Mouse (Mus musculus) hindbrain, postnatal 0 days (tissue): ENCODE measurements around the gene Ap2a2. TPM values are rescaled to one million over a fixed set of nuclear protein-coding genes. Genes with fewer than 3 reads are reported as not detected.

ENCODE experiments used
- ATAC-seq: fragments of 200-750 bp; cut with Nextera tagmentation; 2 replicates; pipeline ENCODE4 v1.8.0; 2017; ENCODE audit warnings: mild to moderate bottlenecking, moderate TSS enrichment, moderate library complexity
- DNase-seq: peaks from one replicate; pipeline ENCODE4 v3.0.0-alpha.2; 2015; ENCODE audit warnings: low spot score
- H3K27ac ChIP-seq: fragments of 300-500 bp; sonication (generic); 2 replicates; pipeline ENCODE4 v1.5.1; 2014; ENCODE audit warnings: mild to moderate bottlenecking
- H3K27me3 ChIP-seq: fragments of 300-500 bp; sonication (generic); 2 replicates; pipeline ENCODE4 v1.6.1; 2014; ENCODE audit warnings: low read length, mixed read lengths; ENCODE audit not compliant: insufficient read depth
- H3K36me3 ChIP-seq: fragments of 300-500 bp; sonication (generic); 2 replicates; pipeline ENCODE4 v1.6.1; 2014; ENCODE audit warnings: low read length, mixed read lengths; ENCODE audit not compliant: insufficient read depth
- H3K4me1 ChIP-seq: fragments of 300-500 bp; sonication (generic); 2 replicates; pipeline ENCODE4 v1.6.1; 2014; ENCODE audit warnings: antibody characterized with exemption, low read length, mixed read lengths; ENCODE audit not compliant: insufficient read depth
- H3K4me2 ChIP-seq: fragments of 300-500 bp; sonication (generic); 2 replicates; pipeline ENCODE4 v1.6.1; 2014; ENCODE audit warnings: low read depth, mild to moderate bottlenecking, low read length, moderate library complexity, mixed read lengths
- H3K4me3 ChIP-seq: fragments of 300-500 bp; sonication (generic); 2 replicates; pipeline ENCODE4 v1.5.1; 2014; ENCODE audit warnings: low read length
- H3K9ac ChIP-seq: fragments of 300-500 bp; sonication (generic); replicated peaks from 2 replicates; pipeline ENCODE4 v1.6.1; 2014; ENCODE audit warnings: mild to moderate bottlenecking, low read length, moderate library complexity, mixed read lengths
- H3K9me3 ChIP-seq: fragments of 300-500 bp; sonication (generic); 2 replicates; pipeline ENCODE4 v1.6.1; 2016; ENCODE audit warnings: low read length, mixed read lengths
- CTCF ChIP-seq: IDR thresholded peaks from 2 replicates; pipeline ENCODE4 v1.5.1; 2016; ENCODE audit warnings: antibody characterized with exemption, control low read depth, low read depth
- WGBS: fragments of 180-500 bp; shearing (Covaris S2); extraction: QIAGEN DNeasy Blood & Tissue Kit; methylation state at CpG from one replicate; pipeline ENCODE4 v1.1.7; 2014; 5-methylcytosine and 5-hydroxymethylcytosine counted together
- polyA plus RNA-seq: library from polyadenylated mRNA; unstranded; fragments of >200 nt; fragmentation: Nextera tagmentation; extraction: Ambion mirVana; gene quantifications from 2 replicates; pipeline ENCODE4 v1.2.1, GENCODE M21; 2015
- total RNA-seq: library from RNA; depleted of rRNA; stranded (reverse); fragments of >200 nt; gene quantifications from 2 replicates; pipeline ENCODE4 v1.2.3, GENCODE M21; 2014

Ap2a2 gene
- total and polyA plus RNA-seq, 2 experiments from 2014 or later, result 115 to 209 TPM

DNA sequence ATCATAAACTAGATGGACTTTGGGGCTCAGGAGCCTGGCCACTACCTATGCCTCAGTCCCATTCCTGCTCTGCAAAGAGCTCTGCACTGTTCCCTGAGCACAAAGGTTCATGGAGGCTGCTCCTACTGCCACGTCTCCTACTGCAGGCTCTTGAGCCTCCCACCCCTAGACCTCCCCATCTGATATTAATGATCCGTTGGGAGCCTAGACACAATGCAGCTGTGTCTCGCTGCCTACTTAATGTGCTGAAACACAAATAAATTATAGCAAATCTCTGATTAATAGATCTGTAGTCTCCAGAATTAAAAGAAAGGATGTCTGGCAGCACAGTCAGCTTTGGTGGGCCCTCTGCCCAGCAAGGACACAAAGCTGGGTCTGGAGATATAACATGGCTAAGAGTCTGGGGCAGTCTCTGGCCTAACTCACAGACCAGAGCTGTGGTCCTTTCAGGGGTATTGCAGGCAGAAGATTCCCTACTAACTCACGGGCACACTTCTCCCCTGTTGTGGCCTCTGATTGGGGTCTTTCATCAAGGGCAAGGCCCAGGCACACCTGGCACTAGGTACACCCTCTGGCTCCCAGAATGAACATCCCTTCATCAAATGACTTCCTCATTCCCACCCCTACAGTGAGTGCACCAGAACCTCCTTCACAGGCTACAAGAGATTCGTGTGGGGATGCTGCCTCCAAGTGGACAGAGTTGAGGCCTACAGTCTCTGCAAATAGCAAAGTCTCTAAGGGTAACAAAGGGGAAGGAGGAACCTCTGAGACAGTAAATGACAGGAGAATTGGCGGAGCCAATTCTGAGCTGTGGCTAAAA is 37.0 kb upstream of the Ap2a2 start:
- peak; percentile 90 for ATAC-seq
- no peak overlapping the region for H3K4me2 ChIP-seq
- no peaks in the 10 kb centered on the region for H3K27me3 ChIP-seq
- peak; percentile 94 for TF ChIP-seq CTCF
- no peak overlapping the region for H3K4me3 ChIP-seq
- 51% methylated on average over 6 of the region's 6 CpGs for WGBS
- no peaks in the 10 kb centered on the region for H3K4me1 ChIP-seq
- H3K36me3 ChIP-seq, result peaks cover 16% of the 10 kb centered on the region
- no peak overlapping the region for H3K9ac ChIP-seq
- DNase-seq, result peak; percentile 90
- H3K27ac ChIP-seq, result no peak overlapping the region; the same call in 1 of the 2 replicates
- H3K9me3 ChIP-seq, result no peaks in the 10 kb centered on the region

DNA sequence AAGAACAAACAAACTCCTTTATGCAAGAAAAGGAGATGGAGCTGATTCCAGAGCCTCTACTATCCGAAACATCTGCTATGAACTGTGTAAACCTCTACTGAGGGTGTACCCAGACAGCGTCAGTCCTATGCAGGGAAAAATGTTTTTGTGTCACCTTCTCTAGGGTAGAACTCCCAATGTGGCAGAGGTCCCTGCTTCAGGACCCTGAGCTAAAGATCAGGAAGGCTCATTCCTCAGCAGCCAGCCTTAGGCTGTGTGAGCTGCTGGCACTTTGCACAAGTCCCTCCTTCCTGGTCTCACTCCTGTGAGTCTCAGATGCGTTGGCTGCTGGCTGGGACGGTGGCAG is 36.4 kb upstream of the Ap2a2 start:
- Histone ChIP-seq H3K36me3 (peaks cover 16% of the 10 kb centered on the region), H3K4me2 (no peak overlapping the region)

DNA sequence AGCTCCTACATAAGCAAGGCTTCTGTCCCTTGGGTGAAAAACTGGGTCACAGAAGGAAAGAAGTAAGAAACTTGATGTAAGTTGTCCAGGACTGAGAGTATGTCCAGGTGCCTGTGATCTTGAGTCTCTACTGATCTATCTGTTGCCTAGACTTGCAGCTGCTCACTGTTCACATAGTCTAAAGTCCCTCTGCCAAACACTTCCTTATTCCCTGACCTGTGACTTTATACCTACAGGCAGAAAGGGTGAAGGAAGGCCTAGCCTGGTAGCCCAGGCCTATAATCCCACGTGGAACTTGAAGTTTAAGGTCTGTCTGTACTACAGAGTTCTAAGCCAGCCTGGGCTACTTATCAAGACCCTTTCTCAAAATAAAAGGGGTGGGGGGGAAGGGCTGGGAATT is 26.4 kb upstream of the Ap2a2 start:
- DNase-seq (no peak), ATAC-seq (no peak)
- 73% methylated on average over 1 of the region's 1 CpGs for WGBS
- no peaks in the 10 kb centered on the region for H3K36me3 ChIP-seq
- H3K9me3 ChIP-seq, result no peaks in the 10 kb centered on the region
- H3K4me1 ChIP-seq, result peaks cover 16% of the 10 kb centered on the region
- H3K9ac ChIP-seq, result no peak overlapping the region
- no peak overlapping the region for H3K27ac ChIP-seq
- no peak overlapping the region for H3K4me3 ChIP-seq
- no peak for TF ChIP-seq CTCF
- H3K27me3 ChIP-seq, result no peaks in the 10 kb centered on the region
- H3K4me2 ChIP-seq, result no peak overlapping the region

More for the DNA sequence above, 36.4 kb upstream of the Ap2a2 start:
- WGBS, result 80% methylated on average over 4 of the region's 4 CpGs
- Histone ChIP-seq H3K9ac (0 out of 2 replicates have a peak overlapping the region, but pooled peaks have one; percentile 6), H3K27me3 (no peaks in the 10 kb centered on the region), H3K4me3 (no peak overlapping the region), H3K4me1 (no peaks in the 10 kb centered on the region), H3K9me3 (no peaks in the 10 kb centered on the region), H3K27ac (no peak overlapping the region)
- TF ChIP-seq CTCF, result no peak
- DNase-seq (no peak), ATAC-seq (peak; percentile 41; the same call in 1 of the 2 replicates)

DNA sequence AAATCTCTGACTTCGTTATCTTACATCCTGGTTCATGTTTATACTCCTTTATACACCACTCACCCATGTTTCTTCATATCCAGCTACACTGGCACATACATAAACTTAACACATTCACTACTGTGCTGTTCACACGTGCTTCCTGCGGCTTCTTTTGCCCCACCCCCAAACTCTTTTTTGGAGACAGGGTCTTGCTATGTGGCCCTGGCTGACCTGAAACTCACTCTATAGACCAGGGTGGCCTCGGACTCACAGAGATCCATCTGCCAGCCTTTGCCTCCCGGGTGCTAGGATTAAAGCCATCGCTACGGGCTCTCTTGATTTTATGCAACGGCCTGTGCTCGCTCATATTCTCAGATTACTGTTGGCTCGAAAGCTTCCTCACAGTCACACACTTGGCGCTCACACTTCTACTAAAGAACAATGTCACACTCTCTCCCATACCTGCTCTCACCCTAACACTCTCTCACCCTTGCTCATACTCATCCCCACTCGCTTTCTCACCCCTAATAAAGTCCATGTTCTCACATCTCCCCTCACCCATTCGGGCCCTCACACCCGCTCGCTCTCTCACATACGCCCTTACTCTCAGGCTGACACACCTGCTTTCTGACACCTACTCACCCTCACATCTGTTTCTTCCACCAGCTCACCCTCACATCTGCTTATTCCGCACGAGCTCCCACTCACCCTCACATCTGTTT is 23.0 kb upstream of the Ap2a2 start:
- Histone ChIP-seq H3K4me1 (peaks cover 19% of the 10 kb centered on the region), H3K9ac (peak overlapping the region; percentile 81), H3K9me3 (no peaks in the 10 kb centered on the region), H3K36me3 (no peaks in the 10 kb centered on the region), H3K4me3 (peak overlapping the region; percentile 68), H3K27me3 (no peaks in the 10 kb centered on the region), H3K27ac (peak overlapping the region; percentile 83), H3K4me2 (peak overlapping the region; percentile 86)
- TF ChIP-seq CTCF, result no peak
- WGBS, result 19% methylated on average over 18 of the region's 18 CpGs
- ATAC-seq (no peak; the same call in 1 of the 2 replicates), DNase-seq (no peak)

DNA sequence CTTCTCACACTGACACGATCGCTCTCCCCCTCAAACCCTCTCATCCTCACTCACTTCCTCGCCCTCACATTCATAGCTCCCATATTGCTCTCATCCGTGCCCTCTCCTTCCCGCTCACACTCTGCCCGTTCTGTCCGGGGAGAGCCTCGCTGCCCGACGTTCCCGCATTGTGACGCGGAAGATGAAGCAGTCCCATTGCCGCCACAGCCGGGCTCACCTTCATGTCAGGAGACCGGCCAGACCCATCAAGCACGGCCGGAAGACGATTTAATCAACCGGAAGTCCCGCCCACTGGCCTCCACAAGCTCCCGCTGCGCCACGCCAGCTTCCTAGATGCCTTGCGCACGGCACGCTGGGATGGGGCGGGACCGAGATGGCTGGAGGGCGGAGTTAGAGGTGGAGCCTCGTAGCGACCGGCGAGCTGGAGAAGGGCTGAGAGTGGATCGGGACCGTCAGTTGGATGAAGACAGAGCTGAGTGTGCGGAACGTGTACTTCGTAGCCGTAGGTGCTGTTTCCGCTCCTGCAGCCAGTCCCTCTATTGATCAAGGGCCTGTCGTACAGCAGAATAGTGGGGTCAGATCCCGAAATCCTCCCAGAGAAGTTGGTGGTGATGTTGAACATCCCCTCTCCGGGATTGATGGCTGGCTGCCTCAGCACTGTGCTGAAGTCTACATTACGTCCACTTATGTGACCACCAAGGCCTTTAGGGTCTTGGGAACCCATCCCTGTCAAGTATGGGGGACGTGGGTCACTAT is 22.2 kb upstream of the Ap2a2 start, which contains the start of gene Chid1:
TSS of gene Chid1 (minus strand) at position 302 of the 756 bp plus-strand sequence.
- Histone ChIP-seq H3K4me1 (peaks cover 19% of the 10 kb centered on the region), H3K4me3 (peak within 1 kb of the TSS; percentile 68), H3K36me3 (no peaks in the 10 kb centered on the region), H3K9ac (peak within 1 kb of the TSS; percentile 81), H3K27ac (peak within 1 kb of the TSS; percentile 83), H3K9me3 (no peaks in the 10 kb centered on the region), H3K4me2 (peak within 1 kb of the TSS; percentile 86), H3K27me3 (no peaks in the 10 kb centered on the region)
- peak; percentile 100 for DNase-seq
- WGBS, result 1% methylated on average over 46 of the region's 46 CpGs
- no peak for TF ChIP-seq CTCF
- ATAC-seq, result peak; percentile 97

DNA sequence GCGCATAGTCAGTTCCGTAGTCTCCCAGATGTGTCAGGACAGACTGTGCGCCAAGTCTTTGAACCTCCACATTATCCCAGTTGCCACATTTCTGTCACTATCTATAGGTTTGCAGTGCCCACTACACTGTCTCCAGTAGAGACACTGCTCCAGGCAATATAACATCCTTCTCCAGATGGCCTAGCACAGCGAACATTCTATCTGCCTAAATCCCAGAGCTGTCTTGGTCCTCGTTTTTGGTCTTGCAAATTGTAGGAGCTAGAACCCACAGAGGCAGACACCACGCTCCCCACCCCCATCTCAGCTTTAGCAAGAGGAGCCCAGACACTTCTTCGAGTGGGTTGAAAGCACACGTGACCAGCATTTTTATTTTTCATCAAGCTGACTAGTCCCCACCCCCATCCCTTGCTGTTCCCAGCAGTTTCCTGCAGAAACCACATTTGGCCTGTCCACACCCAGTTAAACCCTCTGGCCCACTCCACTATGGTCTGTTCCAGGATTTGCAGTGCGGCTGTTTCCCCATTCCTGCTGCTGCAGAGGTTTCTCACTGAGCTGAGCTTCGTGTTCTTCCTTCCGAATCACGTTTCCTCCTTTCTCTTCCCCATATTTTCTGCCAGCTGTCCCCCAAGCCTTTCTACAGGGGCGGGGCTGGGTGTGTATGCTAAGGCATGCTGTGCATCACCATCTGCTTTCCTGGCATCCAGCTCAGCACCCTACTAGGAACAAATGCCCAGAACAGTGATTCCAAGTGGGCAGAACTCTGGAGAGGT is 21.5 kb upstream of the Ap2a2 start:
- peak overlapping the region; percentile 80 for H3K27ac ChIP-seq
- no peak for TF ChIP-seq CTCF

More for the DNA sequence above, 21.5 kb upstream of the Ap2a2 start:
- peaks cover 19% of the 10 kb centered on the region for H3K4me1 ChIP-seq
- H3K9me3 ChIP-seq, result no peaks in the 10 kb centered on the region
- no peaks in the 10 kb centered on the region for H3K36me3 ChIP-seq
- WGBS, result 52% methylated on average over 13 of the region's 13 CpGs
- peak overlapping the region; percentile 81; the same call in 1 of the 2 replicates for H3K9ac ChIP-seq
- peak; percentile 64 for DNase-seq
- H3K4me3 ChIP-seq, result peak overlapping the region; percentile 68
- no peaks in the 10 kb centered on the region for H3K27me3 ChIP-seq
- H3K4me2 ChIP-seq, result peak overlapping the region; percentile 86
- ATAC-seq, result peak; percentile 35
